Mouse (Mus musculus): ENCODE results near the gene Shisa5.

GRCm38 (mm10) chr9:109008081-109008480 is 30.3 kb upstream of the Shisa5 start:
- TF ChIP-seq CTCF (IDR thresholded peaks at IDR 0.05; ENCODE audit: low read depth, low read length) (no peak), POLR2A (IDR thresholded peaks at IDR 0.05; ENCODE audit: borderline replicate concordance, low read depth, low read length) (no peak)

Measured in bone marrow macrophage, adult 2 months (primary cell).